Mouse (Mus musculus) limb, embryonic 13.5 days (tissue): ENCODE data around the gene Igsf23. TPM values are rescaled to one million over a fixed set of nuclear protein-coding genes. Genes with fewer than 3 reads are reported as not detected.
"Not testable (repeated sequence)": the region's sequence is repeated elsewhere in the genome, so short reads cannot be mapped to it uniquely, and the experiment has no call there.

Source experiments
- ATAC-seq: fragments of 200-750 bp; cut with Nextera tagmentation; 2 replicates; pipeline ENCODE4 v1.8.0; 2017; ENCODE audit warnings: low read depth, moderate number of reproducible peaks, moderate TSS enrichment; ENCODE audit not compliant: low FRiP score
- H3K27ac ChIP-seq: fragments of 300-500 bp; sonication (generic); 2 replicates; pipeline ENCODE4 v1.5.1; 2015; ENCODE audit warnings: inconsistent platforms, mild to moderate bottlenecking, moderate library complexity
- H3K27me3 ChIP-seq: fragments of 300-500 bp; sonication (generic); 2 replicates; pipeline ENCODE4 v1.6.1; 2015; ENCODE audit warnings: mild to moderate bottlenecking, inconsistent platforms
- H3K36me3 ChIP-seq: fragments of 300-500 bp; sonication (generic); 2 replicates; pipeline ENCODE4 v1.6.1; 2015; ENCODE audit warnings: inconsistent platforms, mild to moderate bottlenecking, moderate library complexity
- H3K4me1 ChIP-seq: fragments of 300-500 bp; sonication (generic); 2 replicates; pipeline ENCODE4 v1.6.1; 2015; ENCODE audit warnings: inconsistent platforms
- H3K4me2 ChIP-seq: fragments of 300-500 bp; sonication (generic); replicated peaks from 2 replicates; pipeline ENCODE4 v1.6.1; 2015; ENCODE audit warnings: inconsistent platforms, mild to moderate bottlenecking, moderate library complexity
- H3K4me3 ChIP-seq: fragments of 300-500 bp; sonication (generic); 2 replicates; pipeline ENCODE4 v1.5.1; 2015; ENCODE audit warnings: moderate library complexity, mild to moderate bottlenecking, inconsistent platforms
- H3K9ac ChIP-seq: fragments of 300-500 bp; sonication (generic); 2 replicates; pipeline ENCODE4 v1.6.1; 2015; ENCODE audit warnings: mild to moderate bottlenecking, inconsistent platforms
- H3K9me3 ChIP-seq: fragments of 300-500 bp; sonication (generic); 2 replicates; pipeline ENCODE4 v1.6.1; 2016; ENCODE audit warnings: inconsistent platforms
- WGBS: fragments of 180-500 bp; shearing (Covaris S2); methylation state at CpG from one replicate; pipeline ENCODE4 v1.1.7; 2015; 5-methylcytosine and 5-hydroxymethylcytosine counted together
- polyA plus RNA-seq: library from polyadenylated mRNA; unstranded; fragments of >200 nt; fragmentation: Nextera tagmentation; extraction: Ambion mirVana; gene quantifications from 2 replicates; pipeline ENCODE4 v1.2.1, GENCODE M21; 2015

The Igsf23 gene
- 0.08 TPM in 1 of 2 replicates, not detected in the other for polyA plus RNA-seq

- Histone ChIP-seq H3K4me2 (no peak within 1 kb of the TSS), H3K36me3 (no peaks in the 10 kb centered on the region), H3K9me3 (no peaks in the 10 kb centered on the region), H3K4me1 (no peaks in the 10 kb centered on the region), H3K27ac (no peak within 1 kb of the TSS), H3K27me3 (no peaks in the 10 kb centered on the region), H3K4me3 (no peak within 1 kb of the TSS), H3K9ac (no peak within 1 kb of the TSS)
- no peak for ATAC-seq
- WGBS = 58% methylated on average over 9 of the region's 9 CpGs
These were observed at the start of gene Igsf23 for GRCm38 (mm10) chr7:19950589-19950988. Gene Igsf23, minus strand, starts transcription at chr7:19950756.

DNA sequence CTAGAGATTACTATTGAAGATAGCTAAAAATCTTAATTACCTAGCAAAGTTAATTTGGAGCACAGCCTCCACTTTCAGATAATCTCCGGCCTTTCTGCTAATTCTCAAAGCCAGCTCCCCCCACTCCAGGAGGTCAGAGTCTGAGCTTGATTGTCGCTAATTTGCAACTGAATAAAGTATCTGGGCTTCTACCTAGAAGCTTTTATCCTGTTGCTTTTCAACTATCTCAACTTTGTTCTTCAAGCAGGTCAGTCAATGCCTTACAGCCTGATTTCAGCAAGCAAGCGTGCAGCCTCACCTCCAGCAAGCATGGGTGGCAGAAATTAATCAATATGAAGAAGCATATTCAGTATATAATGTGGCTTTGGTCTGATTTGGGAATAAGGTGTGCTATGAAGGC is 46.2 kb upstream of the Igsf23 start:
- H3K4me1 ChIP-seq, H3K27me3 ChIP-seq, H3K9ac ChIP-seq, H3K4me3 ChIP-seq, H3K4me2 ChIP-seq, H3K36me3 ChIP-seq, ATAC-seq, H3K27ac ChIP-seq: not testable (repeated sequence)
- 64% methylated on average over 3 of the region's 3 CpGs for WGBS
- peaks cover 13% of the 10 kb centered on the region for H3K9me3 ChIP-seq

- WGBS = 63% methylated on average over 8 of the region's 8 CpGs
- not testable (repeated sequence) for ATAC-seq
These were observed 40.6 kb upstream of the Igsf23 start, which contains the start of gene Nlrp9b for GRCm38 (mm10) chr7:19991165-19991564. Gene Nlrp9b, plus strand, starts transcription at chr7:19991465.

DNA sequence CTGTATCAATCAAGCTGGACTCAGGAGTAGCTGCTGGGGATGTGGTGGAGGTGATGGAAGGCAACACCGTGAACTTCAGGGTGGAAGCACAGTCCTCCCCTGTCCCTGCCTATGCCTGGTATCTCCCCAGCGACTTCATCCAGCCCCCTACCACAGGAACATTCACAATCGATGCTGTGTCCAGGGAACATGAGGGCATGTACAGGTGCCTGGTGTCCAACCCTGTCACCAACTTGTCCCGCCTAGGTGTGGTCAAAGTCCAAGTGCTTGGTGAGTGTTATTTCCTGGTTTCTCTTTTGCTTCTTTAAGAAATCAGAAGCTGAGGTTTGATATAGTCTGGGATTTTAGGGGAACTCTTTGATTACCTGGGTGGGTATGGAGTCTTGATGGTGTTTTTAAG is 21.0 kb upstream of the Igsf23 start:
- no peaks in the 10 kb centered on the region for H3K27me3 ChIP-seq
- no peak for ATAC-seq
- WGBS = 96% methylated on average over 4 of the region's 4 CpGs
- no peak overlapping the region for H3K4me3 ChIP-seq
- H3K9ac ChIP-seq = no peak overlapping the region
- no peaks in the 10 kb centered on the region for H3K36me3 ChIP-seq
- H3K4me2 ChIP-seq = no peak overlapping the region
- no peak overlapping the region for H3K27ac ChIP-seq
- H3K9me3 ChIP-seq = peaks cover 7% of the 10 kb centered on the region; the same call in 1 of the 2 replicates
- no peaks in the 10 kb centered on the region for H3K4me1 ChIP-seq

More at GRCm38 (mm10) chr7:19991165-19991564, 40.6 kb upstream of the Igsf23 start, which contains the start of gene Nlrp9b:
- H3K4me3 ChIP-seq, H3K4me2 ChIP-seq, H3K9ac ChIP-seq, H3K36me3 ChIP-seq, H3K4me1 ChIP-seq, H3K27me3 ChIP-seq, H3K27ac ChIP-seq: not testable (repeated sequence)
- peaks cover 14% of the 10 kb centered on the region for H3K9me3 ChIP-seq

DNA sequence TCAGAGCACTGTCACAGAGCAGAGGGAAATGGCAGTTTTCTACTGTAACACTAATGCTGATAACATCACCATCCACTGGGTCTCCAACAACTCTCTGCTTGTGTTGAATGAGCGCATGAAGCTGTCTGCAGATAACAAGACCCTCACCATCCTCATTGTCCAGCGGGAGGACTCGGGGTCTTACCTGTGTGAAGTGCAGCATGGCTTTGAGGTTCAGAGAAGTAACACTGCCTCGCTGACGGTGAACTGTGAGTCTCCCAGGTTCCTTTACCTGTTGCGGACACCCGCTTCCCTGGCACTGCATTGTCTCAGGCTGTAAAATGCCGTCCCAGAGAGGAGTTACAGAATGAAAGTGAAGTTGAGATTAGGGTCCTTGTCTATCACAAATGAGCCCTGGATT is 19.6 kb upstream of the Igsf23 start:
- no peaks in the 10 kb centered on the region for H3K27me3 ChIP-seq
- no peak overlapping the region for H3K9ac ChIP-seq
- no peak overlapping the region for H3K4me3 ChIP-seq
- H3K36me3 ChIP-seq = no peaks in the 10 kb centered on the region
- H3K4me1 ChIP-seq = no peaks in the 10 kb centered on the region
- H3K27ac ChIP-seq = no peak overlapping the region
- peaks cover 7% of the 10 kb centered on the region; the same call in 1 of the 2 replicates for H3K9me3 ChIP-seq
- no peak overlapping the region for H3K4me2 ChIP-seq
- 94% methylated on average over 8 of the region's 8 CpGs for WGBS
- ATAC-seq = no peak

DNA sequence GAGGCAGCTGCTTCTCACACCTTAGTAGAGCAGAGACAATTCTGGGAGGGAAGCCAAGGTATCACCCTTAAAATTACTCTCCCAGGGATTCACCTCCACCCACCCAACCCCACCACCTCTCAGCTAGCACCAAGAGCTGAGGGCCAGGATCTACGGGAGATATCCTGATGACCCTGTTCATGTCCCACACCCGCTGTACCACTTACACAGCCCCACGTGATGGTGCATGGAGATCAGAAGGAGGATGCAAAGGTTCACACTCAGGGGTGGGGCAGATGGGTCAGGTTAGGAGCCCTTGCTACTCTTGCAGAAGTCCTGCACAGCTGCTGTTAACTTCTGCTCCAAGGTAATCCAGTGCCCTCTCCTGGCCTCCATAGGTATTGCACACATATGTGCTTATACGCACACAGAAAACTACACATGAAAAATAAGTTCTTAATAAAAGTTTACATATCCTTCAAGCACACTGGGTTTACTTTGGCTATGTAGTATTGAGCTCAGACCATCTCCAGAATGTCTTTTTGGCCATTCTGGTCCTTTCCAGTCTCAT is 19.1 kb upstream of the Igsf23 start:
- H3K4me3 ChIP-seq = no peak overlapping the region
- peaks cover 7% of the 10 kb centered on the region; the same call in 1 of the 2 replicates for H3K9me3 ChIP-seq
- H3K36me3 ChIP-seq = no peaks in the 10 kb centered on the region
- no peaks in the 10 kb centered on the region for H3K4me1 ChIP-seq
- H3K4me2 ChIP-seq = no peak overlapping the region
- no peak for ATAC-seq
- no peaks in the 10 kb centered on the region for H3K27me3 ChIP-seq
- H3K9ac ChIP-seq = no peak overlapping the region
- H3K27ac ChIP-seq = no peak overlapping the region
- 97% methylated on average over 4 of the region's 4 CpGs for WGBS

GRCm38 (mm10) chr7:19969106-19969505 is 18.6 kb upstream of the Igsf23 start:
- H3K36me3 ChIP-seq = no peaks in the 10 kb centered on the region
- no peaks in the 10 kb centered on the region for H3K27me3 ChIP-seq
- no peaks in the 10 kb centered on the region for H3K4me1 ChIP-seq
- no peak for ATAC-seq
- H3K4me3 ChIP-seq = no peak overlapping the region
- 83% methylated on average over 3 of the region's 3 CpGs for WGBS
- H3K27ac ChIP-seq = no peak overlapping the region
- H3K9me3 ChIP-seq = peaks cover 7% of the 10 kb centered on the region; the same call in 1 of the 2 replicates
- no peak overlapping the region for H3K9ac ChIP-seq
- no peak overlapping the region for H3K4me2 ChIP-seq

DNA sequence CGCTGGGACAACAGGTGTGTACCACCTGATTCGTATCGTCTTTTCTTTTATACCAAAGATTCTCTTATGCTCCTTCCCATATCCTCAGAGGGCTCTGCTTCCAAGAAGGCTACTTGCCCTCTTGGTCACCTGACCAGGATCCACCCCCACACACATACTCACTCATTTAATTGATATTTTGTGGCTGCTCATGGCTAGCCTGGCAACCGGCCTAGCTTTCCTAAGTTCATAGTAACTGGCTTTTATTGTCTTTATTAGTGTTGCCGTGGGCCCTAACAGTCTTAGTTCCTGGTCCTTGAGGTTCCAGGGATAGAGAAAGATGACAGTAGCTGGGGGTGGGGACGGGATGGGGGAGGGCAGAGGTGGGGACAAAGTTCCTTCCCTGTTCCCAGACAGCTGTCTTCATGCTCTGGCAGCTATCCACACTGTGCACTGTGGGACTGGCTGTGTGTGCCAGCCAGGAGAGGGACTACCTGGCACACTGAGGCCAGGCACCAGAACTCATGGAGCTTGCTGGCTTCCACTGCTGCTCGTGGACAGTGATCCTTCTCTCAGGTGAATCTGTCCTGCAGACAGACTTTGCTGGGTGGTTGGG is 14.5 kb upstream of the Igsf23 start, which contains the start of gene Ceacam20:
TSS of gene Ceacam20 (plus strand) at position 428 of the 595 bp plus-strand sequence.
- Histone ChIP-seq H3K9me3 (no peaks in the 10 kb centered on the region; the same call in 1 of the 2 replicates), H3K4me1 (no peaks in the 10 kb centered on the region), H3K4me3 (no peak within 1 kb of the TSS), H3K4me2 (no peak within 1 kb of the TSS), H3K36me3 (no peaks in the 10 kb centered on the region), H3K27ac (no peak within 1 kb of the TSS), H3K9ac (no peak within 1 kb of the TSS), H3K27me3 (no peaks in the 10 kb centered on the region)
- no peak for ATAC-seq
- WGBS = 69% methylated on average over 7 of the region's 7 CpGs

GRCm38 (mm10) chr7:19962423-19962822 is 11.9 kb upstream of the Igsf23 start:
- Histone ChIP-seq H3K27me3 (no peaks in the 10 kb centered on the region), H3K9me3 (no peaks in the 10 kb centered on the region), H3K36me3 (no peaks in the 10 kb centered on the region), H3K27ac (no peak overlapping the region), H3K4me1 (no peaks in the 10 kb centered on the region), H3K4me3 (no peak overlapping the region), H3K4me2 (no peak overlapping the region), H3K9ac (no peak overlapping the region)
- ATAC-seq = no peak
- WGBS = 64% methylated on average over 1 of the region's 1 CpGs

- Histone ChIP-seq H3K36me3 (no peaks in the 10 kb centered on the region), H3K9ac (no peak overlapping the region), H3K9me3 (no peaks in the 10 kb centered on the region), H3K4me1 (no peaks in the 10 kb centered on the region), H3K27me3 (no peaks in the 10 kb centered on the region), H3K4me3 (no peak overlapping the region), H3K4me2 (no peak overlapping the region), H3K27ac (no peak overlapping the region)
- 3% methylated on average over 7 of the region's 7 CpGs for WGBS
- ATAC-seq = no peak
These were observed 5.8 kb upstream of the Igsf23 start for GRCm38 (mm10) chr7:19956341-19956781.

GRCm38 (mm10) chr7:19955861-19956260 is 5.3 kb upstream of the Igsf23 start:
- Histone ChIP-seq H3K4me3 (no peak overlapping the region), H3K27me3 (no peaks in the 10 kb centered on the region), H3K4me2 (no peak overlapping the region), H3K36me3 (no peaks in the 10 kb centered on the region), H3K27ac (no peak overlapping the region), H3K9ac (no peak overlapping the region), H3K9me3 (no peaks in the 10 kb centered on the region), H3K4me1 (no peaks in the 10 kb centered on the region)
- no peak for ATAC-seq
- 83% methylated on average over 4 of the region's 4 CpGs for WGBS

GRCm38 (mm10) chr7:19953054-19953453 is 2.5 kb upstream of the Igsf23 start:
- Histone ChIP-seq H3K36me3 (no peaks in the 10 kb centered on the region), H3K9me3 (no peaks in the 10 kb centered on the region), H3K4me2 (no peak overlapping the region), H3K4me3 (no peak overlapping the region), H3K4me1 (no peaks in the 10 kb centered on the region), H3K9ac (no peak overlapping the region), H3K27me3 (no peaks in the 10 kb centered on the region), H3K27ac (no peak overlapping the region)
- 57% methylated on average over 9 of the region's 9 CpGs for WGBS
- ATAC-seq = no peak
